In the genomic region with DNA sequence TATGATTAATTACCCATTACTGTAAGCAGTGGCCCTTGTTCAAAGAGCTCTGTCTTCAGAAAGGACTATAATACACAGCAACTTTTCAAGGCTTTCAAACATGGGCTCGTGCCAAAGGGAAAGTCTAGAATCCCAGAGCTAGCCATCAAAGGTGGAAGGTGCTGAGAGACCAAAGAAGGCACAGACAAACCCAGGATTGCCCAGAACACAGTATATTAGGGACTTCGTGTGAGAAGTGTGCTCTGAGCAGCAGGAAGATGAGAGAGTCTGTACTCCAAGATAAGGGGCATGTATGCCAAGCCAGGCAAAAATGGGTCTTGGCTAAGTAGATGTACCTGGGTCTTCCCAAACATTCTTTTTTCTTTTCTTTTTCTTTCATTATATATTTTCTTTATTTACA, we compare ENCODE assay signal across 18 mouse cellular contexts.
A peak's percentile ranks its signal among the peaks of the same experiment; 100 is the strongest.
DNase-seq lines count a peak whose midpoint lies in the region; ATAC-seq and TF ChIP-seq lines count a peak whose summit lies in the region.
"Had no signal": no experiment of that assay in that cellular context is flagged by ENCODE, and none has a peak within 500 bp of the region (broad histone marks: within the 10 kb centered on the region; RNA-seq: fewer than 3 reads in every experiment).

No protein-coding gene starts in this region.

- no peak for TF ChIP-seq POLR2A in MEL (IDR thresholded peaks at IDR 0.05; ENCODE audit: control insufficient read depth in 1 of 2, insufficient read depth in 1 of 2, low read depth in 1 of 2, low read length in 2 of 2, poor library complexity in 1 of 2)

- H3K4me3 ChIP-seq in MEL (ENCODE audit: control insufficient read depth in 1 of 2, insufficient read depth in 1 of 2, low read depth in 2 of 2, low read length in 2 of 2) = no peak overlapping the region
- H3K4me3 ChIP-seq: embryonic facial prominence, embryonic 12.5 days; heart, embryonic 15.5 days; hindbrain, embryonic 12.5 days; midbrain, embryonic 15.5 days had no signal

- DNase-seq in MEL (ENCODE audit: low read depth, low spot score) (peak; percentile 85), liver (peak; percentile 63)
- peak; percentile 26 for DNase-seq in c-Kit-negative CD71-positive TER-119-positive erythroid progenitor cells, embryonic 14.5 days (ENCODE audit: low read depth, low spot score)
- DNase-seq in adrenal gland, postnatal 4 days (ENCODE audit: low spot score in 2 of 2) = no peak
- DNase-seq in thymus, postnatal 0 days (ENCODE audit: low spot score) = no peak
- DNase-seq: adrenal gland, postnatal 36 days; cerebellum, adult 18-20 months; heart, adult 11 months; layer of hippocampus, postnatal 36 days had no signal

- peak; percentile 86 to 90 for TF ChIP-seq EP300 in MEL (IDR thresholded peaks at IDR 0.05; ENCODE audit: low read depth in 1 of 2, low read length in 2 of 2)

- H3K79me2 ChIP-seq in MEL (ENCODE audit: control insufficient read depth, insufficient read depth, low read length, poor library complexity) = no peaks in the 10 kb centered on the region

- no peak overlapping the region for H3K9ac ChIP-seq in MEL (ENCODE audit: control insufficient read depth, low read depth, low read length, poor library complexity, severe bottlenecking)
- H3K9ac ChIP-seq: embryonic facial prominence, embryonic 12.5 days; heart, embryonic 15.5 days; hindbrain, embryonic 12.5 days; midbrain, embryonic 15.5 days had no signal

- no peak for TF ChIP-seq RAD21 in MEL (IDR thresholded peaks at IDR 0.05; ENCODE audit: low read depth, low read length)

- H3K4me1 ChIP-seq in MEL (ENCODE audit: control insufficient read depth in 1 of 2, insufficient read depth in 2 of 2, low read length in 2 of 2) = peaks cover 4 to 31% of the 10 kb centered on the region in 2 experiments; a peak in 3 of 4 replicates
- H3K4me1 ChIP-seq: midbrain, embryonic 15.5 days had no signal

- TF ChIP-seq CTCF in MEL (IDR thresholded peaks at IDR 0.05 in 2 of 3, conservative IDR thresholded peaks at IDR 0.05 in 1 of 3; ENCODE audit: control insufficient read depth in 1 of 3, insufficient read depth in 1 of 3, low read depth in 2 of 3, low read length in 3 of 3, poor library complexity in 1 of 3, severe bottlenecking in 1 of 3) = no peak

- H3K9me3 ChIP-seq in MEL (replicated peaks; ENCODE audit: insufficient read depth, low read length) = no peaks in the 10 kb centered on the region
- H3K9me3 ChIP-seq: embryonic facial prominence, embryonic 12.5 days; heart, embryonic 15.5 days; hindbrain, embryonic 12.5 days; midbrain, embryonic 15.5 days had no signal

- peaks cover 0 to 21% of the 10 kb centered on the region in 2 experiments; a peak in 2 of 4 replicates for H3K36me3 ChIP-seq in MEL (ENCODE audit: control insufficient read depth in 1 of 2, insufficient read depth in 2 of 2, low read length in 2 of 2)
- H3K36me3 ChIP-seq: embryonic facial prominence, embryonic 12.5 days; heart, embryonic 15.5 days; hindbrain, embryonic 12.5 days; midbrain, embryonic 15.5 days had no signal

- peaks cover 3 to 6% of the 10 kb centered on the region in 2 experiments; a peak in 3 of 4 replicates for H3K27me3 ChIP-seq in MEL (ENCODE audit: control insufficient read depth in 1 of 2, insufficient read depth in 2 of 2, low read length in 2 of 2)
- H3K27me3 ChIP-seq: embryonic facial prominence, embryonic 12.5 days; heart, embryonic 15.5 days; hindbrain, embryonic 12.5 days; midbrain, embryonic 15.5 days had no signal

- ATAC-seq in megakaryocyte progenitor cell, adult 5-6 weeks (replicated peaks; ENCODE audit: poor library complexity) = peak; percentile 92
- ATAC-seq in CD4-positive, CD25-positive, alpha-beta regulatory T cell, adult 4 months = no peak
- ATAC-seq: intestine, postnatal 0 days; midbrain, embryonic 15.5 days had no signal

- H3K27ac ChIP-seq in MEL (ENCODE audit: control insufficient read depth, low read depth, low read length) = peak overlapping the region; percentile 51; the same call in 1 of the 2 replicates
- H3K27ac ChIP-seq: embryonic facial prominence, embryonic 12.5 days; heart, embryonic 15.5 days; hindbrain, embryonic 12.5 days; kidney, postnatal 0 days; macrophage; midbrain, embryonic 15.5 days had no signal

TF ChIP-seq in MEL, 35 proteins besides CTCF, POLR2A, EP300 and RAD21:
- TF ChIP-seq SIN3A (IDR thresholded peaks at IDR 0.05; ENCODE audit: low read length) (peak; percentile 93), MYB (IDR thresholded peaks at IDR 0.05; ENCODE audit: low read depth, low read length) (no peak), MEF2A (IDR thresholded peaks at IDR 0.05; ENCODE audit: extremely low read depth, insufficient replicate concordance, low read depth, low read length, poor library complexity, severe bottlenecking) (no peak), ELF1 (IDR thresholded peaks at IDR 0.05; ENCODE audit: low read depth, low read length) (no peak), USF1 (IDR thresholded peaks at IDR 0.05; ENCODE audit: low read depth, low read length) (no peak), GATA1 (IDR thresholded peaks at IDR 0.05; ENCODE audit: low read depth, low read length) (peak; percentile 92), ZKSCAN1 (IDR thresholded peaks at IDR 0.05; ENCODE audit: low read depth, low read length) (peak; percentile 77; the same call in 1 of the 2 replicates), BHLHE40 (IDR thresholded peaks at IDR 0.05; ENCODE audit: borderline replicate concordance, low read depth, low read length) (no peak), POLR2AphosphoS2 (IDR thresholded peaks at IDR 0.05; ENCODE audit: low read length) (no peak), KAT2A (conservative IDR thresholded peaks at IDR 0.05; ENCODE audit: low read depth, low read length) (no peak), USF2 (IDR thresholded peaks at IDR 0.05; ENCODE audit: borderline replicate concordance in 1 of 2, insufficient read depth in 1 of 2, low read depth in 1 of 2, low read length in 2 of 2) (no peak), MYC (IDR thresholded peaks at IDR 0.05; ENCODE audit: low read depth, low read length) (peak; percentile 75), RCOR1 (IDR thresholded peaks at IDR 0.05; ENCODE audit: low read depth, low read length) (peak; percentile 64), ZC3H11A (IDR thresholded peaks at IDR 0.05; ENCODE audit: low read depth, low read length) (no peak), CHD1 (IDR thresholded peaks at IDR 0.05; ENCODE audit: low read depth, low read length) (no peak), TAL1 (IDR thresholded peaks at IDR 0.05; ENCODE audit: low read length) (peak; percentile 84), MAX (IDR thresholded peaks at IDR 0.05; ENCODE audit: low read length) (peak; percentile 91), CHD2 (IDR thresholded peaks at IDR 0.05; ENCODE audit: low read length) (no peak), HCFC1 (IDR thresholded peaks at IDR 0.05; ENCODE audit: low read depth, low read length) (0 out of 2 replicates have a peak, but pooled peaks have one; percentile 41), UBTF (IDR thresholded peaks at IDR 0.05; ENCODE audit: borderline replicate concordance, insufficient read depth, low read depth, low read length) (no peak), E2F4 (IDR thresholded peaks at IDR 0.05; ENCODE audit: borderline replicate concordance, low read depth, low read length) (no peak), ETS1 (IDR thresholded peaks at IDR 0.05; ENCODE audit: low read depth, low read length) (peak; percentile 80), MXI1 (IDR thresholded peaks at IDR 0.05; ENCODE audit: low read depth, low read length) (peak; percentile 46; the same call in 1 of the 2 replicates), JUND (IDR thresholded peaks at IDR 0.05; ENCODE audit: low read depth, low read length) (no peak), MAFK (IDR thresholded peaks at IDR 0.05; ENCODE audit: borderline replicate concordance, low read depth, low read length) (no peak), POLR2AphosphoS5 (IDR thresholded peaks at IDR 0.05; ENCODE audit: borderline replicate concordance, low read depth, low read length) (no peak), ZNF384 (IDR thresholded peaks at IDR 0.05; ENCODE audit: low read depth, low read length) (no peak), SMC3 (IDR thresholded peaks at IDR 0.05; ENCODE audit: low read depth, low read length) (peak; percentile 12; the same call in 1 of the 2 replicates), TBP (IDR thresholded peaks at IDR 0.05; ENCODE audit: low read depth, low read length) (no peak), NELFE (IDR thresholded peaks at IDR 0.05; ENCODE audit: low read depth, low read length) (no peak), TCF12 (IDR thresholded peaks at IDR 0.05; ENCODE audit: low read depth, low read length) (peak; percentile 90), MAZ (IDR thresholded peaks at IDR 0.05; ENCODE audit: low read depth, low read length) (no peak), ZMIZ1 (IDR thresholded peaks at IDR 0.05; ENCODE audit: low read depth, low read length) (no peak), GABPA (IDR thresholded peaks at IDR 0.05; ENCODE audit: low read depth, low read length) (no peak), NRF1 (IDR thresholded peaks at IDR 0.05; ENCODE audit: insufficient read depth, low read depth, low read length, poor library complexity, severe bottlenecking) (no peak)
TF ChIP-seq in MEL: peak in this region for 12.

Comparison
In these comparisons a context has a peak if more than half of its experiments do, and no peak if none do; other contexts are left out.
1. DNase-seq: peak in MEL (single experiment), c-Kit-negative CD71-positive TER-119-positive erythroid progenitor cells, embryonic 14.5 days (single experiment) and liver (single experiment); none in adrenal gland, postnatal 4 days (0 of 2) and thymus, postnatal 0 days (single experiment).